Mouse (Mus musculus) limb, embryonic 14.5 days (tissue): ENCODE data around the gene 4930474N05Rik. TPM values are rescaled to one million over a fixed set of nuclear protein-coding genes. Genes with fewer than 3 reads are reported as not detected.

Experiments used
- ATAC-seq: fragments of 200-750 bp; cut with Nextera tagmentation; 2 replicates; pipeline ENCODE4 v1.8.0; 2017; ENCODE audit warnings: low read depth, moderate number of reproducible peaks, moderate TSS enrichment; ENCODE audit not compliant: low FRiP score
- DNase-seq: peaks from one replicate; pipeline ENCODE4 v3.0.0-alpha.2; 2015; ENCODE audit warnings: low spot score
- H3K27ac ChIP-seq: fragments of 300-500 bp; sonication (generic); replicated peaks from 2 replicates; pipeline ENCODE4 v1.5.1; 2014; ENCODE audit warnings: low read depth, mild to moderate bottlenecking, low read length, moderate library complexity, mixed read lengths
- H3K27me3 ChIP-seq: fragments of 300-500 bp; sonication (generic); 2 replicates; pipeline ENCODE4 v1.6.1; 2014; ENCODE audit warnings: low read length, mixed read lengths; ENCODE audit not compliant: control insufficient read depth, insufficient read depth
- H3K36me3 ChIP-seq: fragments of 300-500 bp; sonication (generic); 2 replicates; pipeline ENCODE4 v1.6.1; 2014; ENCODE audit warnings: mild to moderate bottlenecking, low read length, moderate library complexity, mixed read lengths; ENCODE audit not compliant: control insufficient read depth, insufficient read depth
- H3K4me1 ChIP-seq: fragments of 300-500 bp; sonication (generic); 2 replicates; pipeline ENCODE4 v1.6.1; 2014; ENCODE audit warnings: antibody characterized with exemption, low read length, mixed read lengths; ENCODE audit not compliant: control insufficient read depth, insufficient read depth
- H3K4me2 ChIP-seq: fragments of 300-500 bp; sonication (generic); replicated peaks from 2 replicates; pipeline ENCODE4 v1.6.1; 2014; ENCODE audit warnings: low read depth, mild to moderate bottlenecking, low read length, moderate library complexity; ENCODE audit not compliant: severe bottlenecking
- H3K4me3 ChIP-seq: fragments of 300-500 bp; sonication (generic); replicated peaks from 2 replicates; pipeline ENCODE4 v1.5.1; 2014; ENCODE audit warnings: low read length
- H3K9ac ChIP-seq: fragments of 300-500 bp; sonication (generic); 2 replicates; pipeline ENCODE4 v1.6.1; 2014; ENCODE audit warnings: mild to moderate bottlenecking, low read depth, low read length, moderate library complexity; ENCODE audit not compliant: severe bottlenecking
- H3K9me3 ChIP-seq: fragments of 300-500 bp; sonication (generic); 2 replicates; pipeline ENCODE4 v1.6.1; 2016; ENCODE audit warnings: low read length; ENCODE audit not compliant: control insufficient read depth
- POLR2A ChIP-seq: fragments of 200-500 bp; IDR thresholded peaks from 2 replicates; pipeline ENCODE4 v1.8.0; 2012; ENCODE audit warnings: inconsistent platforms, mild to moderate bottlenecking, moderate library complexity, borderline replicate concordance; ENCODE audit not compliant: insufficient read depth, insufficient read length; ENCODE audit errors: extremely low read depth
- WGBS: fragments of 180-500 bp; shearing (Covaris S2); extraction: QIAGEN DNeasy Blood & Tissue Kit; methylation state at CpG from one replicate; pipeline ENCODE4 v1.1.7; 2014; 5-methylcytosine and 5-hydroxymethylcytosine counted together
- polyA plus RNA-seq, 2 experiments: library from polyadenylated mRNA; depleted of rRNA in 1 of 2; stranded (reverse) in 1 of 2; unstranded in 1 of 2; fragments of >200 nt; fragmentation: Nextera tagmentation in 1 of 2; extraction: Ambion mirVana in 1 of 2; gene quantifications; 2 replicates each; pipeline versions ENCODE4 v1.2.1 to v1.2.3; 2012 to 2014

Gene 4930474N05Rik
- polyA plus RNA-seq, 2 experiments: not detected

DNA sequence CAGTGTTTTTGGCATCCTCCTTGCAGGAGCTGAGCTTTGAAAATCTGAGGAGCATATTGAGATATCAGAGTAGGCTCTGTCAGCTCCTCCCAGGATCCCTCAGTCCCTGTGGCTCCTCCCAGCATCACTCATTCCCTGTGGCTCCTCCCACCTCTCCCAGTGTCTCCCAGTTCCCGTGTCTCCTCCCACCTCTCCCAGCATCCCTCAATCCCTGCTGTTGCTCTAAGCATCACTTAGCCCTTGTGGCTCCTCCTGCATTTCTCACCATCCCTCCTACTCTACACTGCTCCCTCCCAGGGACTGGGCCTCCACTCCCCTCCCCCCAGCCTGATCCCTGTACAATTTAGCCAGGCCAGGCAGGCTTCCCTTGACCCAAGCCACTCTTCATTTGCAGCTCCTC is 6.0 kb downstream of the 4930474N05Rik start:
- H3K4me1 ChIP-seq: no peaks in the 10 kb centered on the region
- no peak overlapping the region for H3K9ac ChIP-seq
- H3K4me2 ChIP-seq: no peak overlapping the region
- H3K27me3 ChIP-seq: no peaks in the 10 kb centered on the region
- DNase-seq (no peak), ATAC-seq (no peak)
- 26% methylated on average over 1 of the region's 1 CpGs for WGBS
- H3K27ac ChIP-seq: no peak overlapping the region
- no peaks in the 10 kb centered on the region for H3K9me3 ChIP-seq
- no peak for TF ChIP-seq POLR2A
- no peaks in the 10 kb centered on the region for H3K36me3 ChIP-seq
- H3K4me3 ChIP-seq: no peak overlapping the region

DNA sequence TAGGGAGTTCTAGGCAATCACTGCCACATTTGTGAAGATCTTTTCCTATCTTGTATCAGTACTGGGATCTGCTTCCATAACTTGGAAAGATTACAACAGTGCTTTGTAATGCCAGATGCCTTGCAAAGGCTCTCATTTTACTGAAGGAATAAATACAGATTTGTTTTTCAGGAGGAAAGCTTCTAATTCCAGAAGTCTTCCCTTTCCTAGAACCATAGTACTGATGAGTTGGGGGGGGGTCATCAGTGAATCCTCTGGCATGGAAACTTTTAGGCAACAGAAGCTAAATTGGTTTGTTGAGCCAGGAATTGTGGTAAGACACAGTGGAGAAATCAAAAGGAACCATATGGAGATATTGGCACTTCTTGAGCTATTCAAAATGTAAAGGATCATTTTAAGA is 19.8 kb downstream of the 4930474N05Rik start:
- DNase-seq (no peak), ATAC-seq (no peak)
- Histone ChIP-seq H3K9me3 (no peaks in the 10 kb centered on the region), H3K27ac (no peak overlapping the region), H3K9ac (no peak overlapping the region), H3K36me3 (no peaks in the 10 kb centered on the region), H3K4me1 (no peaks in the 10 kb centered on the region), H3K27me3 (no peaks in the 10 kb centered on the region), H3K4me3 (no peak overlapping the region), H3K4me2 (no peak overlapping the region)
- TF ChIP-seq POLR2A: no peak

DNA sequence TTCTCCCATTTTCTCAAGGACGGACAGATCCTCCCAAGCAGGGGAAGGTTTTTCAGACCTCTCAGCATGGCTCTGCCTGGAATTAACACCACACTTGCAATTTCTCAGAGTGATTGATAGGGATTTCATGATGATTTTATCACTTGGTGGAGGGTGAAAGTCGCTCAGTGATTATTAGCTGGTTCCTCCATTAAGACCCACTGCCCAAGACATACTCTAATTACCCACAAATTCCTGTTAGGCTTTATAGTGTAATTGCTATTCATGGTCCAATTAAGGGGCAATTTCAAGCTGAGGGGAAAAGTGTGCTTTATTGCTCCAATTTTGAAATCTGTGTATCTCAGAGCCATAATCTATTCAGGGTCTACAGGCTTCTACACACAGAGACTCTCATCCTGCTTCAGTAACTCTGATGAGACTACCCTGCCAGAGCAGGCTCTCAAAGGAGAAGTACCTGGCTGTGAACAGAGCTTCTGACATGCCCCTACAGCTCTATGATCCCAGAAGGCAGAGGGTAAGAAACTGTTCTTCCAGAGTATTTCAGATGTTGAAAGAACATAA is 29.1 kb downstream of the 4930474N05Rik start:
- Histone ChIP-seq H3K27ac (no peak overlapping the region), H3K4me2 (no peak overlapping the region), H3K4me1 (no peaks in the 10 kb centered on the region), H3K27me3 (no peaks in the 10 kb centered on the region), H3K36me3 (no peaks in the 10 kb centered on the region), H3K9me3 (no peaks in the 10 kb centered on the region), H3K4me3 (no peak overlapping the region), H3K9ac (no peak overlapping the region)
- DNase-seq (no peak), ATAC-seq (no peak)
- no peak for TF ChIP-seq POLR2A
- 50% methylated on average over 2 of the region's 2 CpGs for WGBS

DNA sequence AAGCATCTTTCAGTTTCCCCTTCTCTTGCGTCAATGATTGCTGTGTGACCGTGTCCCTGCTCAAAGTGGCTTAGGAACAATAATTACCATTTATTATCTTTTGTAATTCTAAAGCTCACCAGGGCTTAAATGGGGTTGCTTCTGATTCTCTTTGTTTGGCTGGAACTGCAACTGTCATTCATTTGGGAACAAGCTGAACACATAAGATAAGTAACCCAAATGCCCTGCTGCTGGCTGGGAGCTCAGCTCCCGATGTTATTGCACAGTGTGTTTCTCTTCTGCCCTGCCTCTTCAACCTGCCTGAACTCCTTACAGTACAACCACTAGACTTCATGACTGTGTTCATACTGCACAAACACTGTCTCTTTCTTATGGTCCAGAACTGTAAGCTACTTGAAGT is 41.0 kb downstream of the 4930474N05Rik start:
- no peak overlapping the region for H3K4me2 ChIP-seq
- no peak for TF ChIP-seq POLR2A
- ATAC-seq (no peak), DNase-seq (no peak)
- H3K4me1 ChIP-seq: no peaks in the 10 kb centered on the region
- H3K27me3 ChIP-seq: no peaks in the 10 kb centered on the region
- H3K4me3 ChIP-seq: no peak overlapping the region
- no peak overlapping the region for H3K9ac ChIP-seq
- 91% methylated on average over 3 of the region's 3 CpGs for WGBS
- H3K27ac ChIP-seq: no peak overlapping the region
- H3K9me3 ChIP-seq: no peaks in the 10 kb centered on the region
- no peaks in the 10 kb centered on the region for H3K36me3 ChIP-seq

DNA sequence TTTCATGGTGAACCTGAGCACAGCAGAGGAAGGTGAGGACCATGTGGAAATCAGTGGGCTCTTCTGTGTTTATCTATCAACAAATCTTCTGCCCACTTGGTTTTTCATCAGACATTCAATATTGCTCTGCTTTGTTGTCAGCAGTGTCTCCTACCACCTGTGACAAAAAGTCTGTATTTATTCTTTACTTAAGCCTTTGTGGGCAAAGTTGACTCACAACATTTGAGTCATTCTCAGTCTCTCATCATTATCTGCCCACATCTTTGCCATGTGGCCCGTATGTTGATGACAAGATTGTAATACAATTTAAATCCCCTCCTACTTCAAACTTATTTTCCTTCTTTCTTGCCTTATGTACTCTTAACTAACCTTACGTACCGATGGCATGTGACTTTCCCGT is 43.0 kb downstream of the 4930474N05Rik start:
- 92% methylated on average over 4 of the region's 4 CpGs for WGBS
- no peak for DNase-seq
- no peak for ATAC-seq

DNA sequence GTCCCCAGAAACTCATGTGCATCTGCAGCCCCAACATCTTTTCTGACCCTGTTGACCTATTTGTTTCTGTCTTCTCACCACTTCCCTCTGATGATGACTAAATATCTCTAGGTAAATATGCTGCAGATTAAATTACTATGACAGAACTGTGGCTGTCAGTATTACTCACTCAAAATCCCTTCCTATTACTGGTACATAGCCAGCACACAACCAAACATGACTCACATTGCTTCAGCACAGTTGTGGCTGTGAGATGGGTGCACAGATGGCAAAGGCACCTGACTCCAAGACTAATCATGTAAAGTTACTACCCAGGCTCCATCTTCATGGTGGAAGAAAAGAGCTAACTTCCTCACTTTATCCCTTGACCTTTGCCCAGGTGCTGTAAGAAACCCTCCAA is 50.5 kb downstream of the 4930474N05Rik start:
- Histone ChIP-seq H3K27ac (no peak overlapping the region), H3K4me3 (no peak overlapping the region), H3K36me3 (no peaks in the 10 kb centered on the region), H3K4me2 (no peak overlapping the region), H3K27me3 (no peaks in the 10 kb centered on the region), H3K9ac (no peak overlapping the region), H3K9me3 (no peaks in the 10 kb centered on the region), H3K4me1 (no peaks in the 10 kb centered on the region)
- no peak for TF ChIP-seq POLR2A
- no peak for DNase-seq
- no peak for ATAC-seq

More for the DNA sequence above, 43.0 kb downstream of the 4930474N05Rik start:
- Histone ChIP-seq H3K4me3 (no peak overlapping the region), H3K9ac (no peak overlapping the region), H3K4me2 (no peak overlapping the region), H3K36me3 (no peaks in the 10 kb centered on the region), H3K27ac (no peak overlapping the region), H3K4me1 (no peaks in the 10 kb centered on the region), H3K9me3 (no peaks in the 10 kb centered on the region), H3K27me3 (no peaks in the 10 kb centered on the region)
- no peak for TF ChIP-seq POLR2A
